Mouse (Mus musculus) embryonic fibroblast, embryonic 13.5 days (primary cell): Measurements from ENCODE around the gene Mettl7a3.

ENCODE experiments used
- CTCF ChIP-seq: IDR thresholded peaks from 2 replicates; pipeline ENCODE4 v1.5.1; 2011; ENCODE audit warnings: mild to moderate bottlenecking, control low read depth, low read length, moderate library complexity, borderline replicate concordance; ENCODE audit not compliant: insufficient read depth
- POLR2A ChIP-seq: IDR thresholded peaks from 2 replicates; pipeline ENCODE4 v1.6.1; 2011; ENCODE audit warnings: low read depth, mild to moderate bottlenecking, control low read depth, low read length, moderate library complexity

GRCm38 (mm10) chr15:100349496-100349895 is 14.8 kb downstream of the Mettl7a3 start:
- TF ChIP-seq CTCF (no peak), POLR2A (no peak)
